Mouse (Mus musculus): ENCODE data around the gene Tcstv1.
"Not testable (repeated sequence)": the region's sequence is repeated elsewhere in the genome, so short reads cannot be mapped to it uniquely, and the experiment has no call there.

Gene Tcstv1

DNA sequence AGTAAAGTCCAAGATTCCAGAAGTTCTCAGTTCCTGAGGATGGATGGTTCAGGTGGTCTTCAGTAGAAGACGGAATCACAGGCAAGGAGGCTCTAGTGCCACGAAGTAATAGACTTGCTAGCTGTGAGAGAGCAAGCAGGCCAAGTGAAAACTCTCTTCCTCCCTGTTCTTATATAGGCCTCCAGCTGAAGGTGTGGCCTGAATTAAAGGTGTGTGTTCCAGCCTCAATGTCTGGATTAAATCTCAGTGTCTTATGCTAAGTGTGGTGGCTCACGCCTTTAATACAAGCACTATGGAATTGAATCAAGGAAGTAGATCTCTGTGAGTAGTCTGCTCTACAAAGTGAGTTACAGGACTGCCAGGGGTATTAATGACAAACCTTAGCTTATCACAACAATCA lies at the start of gene Tcstv1:
Gene Tcstv1 (minus strand): TSS at position 101 of the 400 bp plus-strand sequence.
- in situ Hi-C loops (cut with MseI, MboI) = not testable (repeated sequence)

- in situ Hi-C loops (cut with MseI, MboI) = not testable (repeated sequence)
Measured at GRCm38 (mm10) chr13:119929172-119929571, 34.6 kb upstream of the Tcstv1 start, which contains the start of gene Gm21761. Gm21761 (minus strand) TSS chr13:119929272.

- in situ Hi-C loops (cut with MseI, MboI) = not testable (repeated sequence)
Measured at GRCm38 (mm10) chr13:119924597-119925340, 30.2 kb upstream of the Tcstv1 start.

- in situ Hi-C loops (cut with MseI, MboI) = not testable (repeated sequence)
Measured at GRCm38 (mm10) chr13:119916966-119917722, 22.6 kb upstream of the Tcstv1 start.

DNA sequence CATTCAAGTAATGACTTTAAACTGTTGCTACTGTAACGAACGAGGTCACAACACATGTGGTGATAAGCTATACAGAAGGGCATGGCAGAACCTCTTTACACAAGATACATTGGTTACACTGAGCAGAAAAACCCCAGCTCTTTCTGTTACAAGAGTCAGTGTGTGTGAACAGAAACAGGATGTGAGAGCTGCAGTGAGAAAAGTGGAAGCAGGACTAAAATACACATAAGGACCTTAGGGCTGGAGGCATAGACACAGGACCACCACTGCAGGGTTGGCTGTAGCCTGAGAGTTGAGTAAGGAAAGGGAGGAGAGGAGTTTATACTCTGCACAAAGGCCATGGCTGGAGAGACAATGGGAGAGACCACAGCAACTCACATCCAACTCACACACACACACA lies 21.9 kb upstream of the Tcstv1 start:
- in situ Hi-C loops (cut with MseI, MboI) = not testable (repeated sequence)

DNA sequence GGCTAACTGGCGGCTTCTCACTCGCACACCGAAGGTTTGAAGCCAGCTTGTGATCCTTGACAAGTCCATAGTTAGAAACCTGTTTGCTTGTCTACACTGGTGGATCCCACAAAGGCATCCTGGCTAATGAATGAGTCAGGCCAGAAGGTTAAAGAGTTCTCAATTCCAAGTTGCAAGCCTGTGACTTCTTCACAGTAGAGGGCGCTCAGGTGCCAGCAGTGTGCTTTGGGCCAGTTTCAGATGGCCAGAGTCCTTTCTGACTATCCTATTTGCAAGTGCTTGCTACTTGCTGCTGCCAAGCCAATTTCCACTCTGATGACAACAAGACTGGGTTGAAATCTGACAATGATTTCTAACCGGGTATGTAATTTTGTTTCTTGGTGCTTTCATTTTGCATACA lies 4.0 kb upstream of the Tcstv1 start:
- in situ Hi-C loops (cut with MseI, MboI) = not testable (repeated sequence)

- in situ Hi-C loops (cut with MseI, MboI) = not testable (repeated sequence)
Measured at GRCm38 (mm10) chr13:119886896-119887295, 7.7 kb downstream of the Tcstv1 start.

DNA sequence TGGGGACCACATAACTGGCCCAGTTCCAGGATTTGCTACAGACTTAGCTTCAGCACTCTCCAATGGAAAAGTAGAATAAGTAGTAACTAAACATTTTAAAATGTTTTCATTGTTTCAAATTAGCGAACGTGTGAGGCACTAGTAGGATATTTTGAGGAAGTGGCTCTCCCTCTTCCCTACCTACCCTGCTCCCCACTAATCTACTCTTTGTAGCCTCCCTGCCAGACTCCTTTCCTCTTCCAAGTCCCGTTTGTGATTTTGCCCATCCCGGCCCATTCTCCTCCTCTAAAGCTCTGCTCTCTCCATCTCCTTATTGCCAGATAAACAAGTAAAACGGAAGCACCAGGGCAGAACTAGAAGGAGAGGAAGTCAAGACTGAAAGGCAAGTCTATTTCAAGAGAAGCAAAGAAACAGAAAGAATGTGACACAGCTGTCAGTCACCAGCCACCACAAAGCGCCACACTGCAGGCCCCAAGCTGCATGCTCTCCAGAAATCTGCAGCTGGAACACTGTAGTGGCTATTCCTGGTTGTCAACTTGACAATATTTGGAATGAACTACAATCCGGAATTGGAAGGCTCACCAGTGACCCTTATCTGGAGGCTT lies 30.1 kb downstream of the Tcstv1 start:
- in situ Hi-C loops (cut with MseI, MboI) = not testable (repeated sequence)

- in situ Hi-C loops (cut with MseI, MboI) = not testable (repeated sequence)
Measured at GRCm38 (mm10) chr13:119862399-119862798, 32.2 kb downstream of the Tcstv1 start.

Data from mouse trophoblast stem cell (cell line).